Mouse (Mus musculus) forebrain, embryonic 12.5 days (tissue): ENCODE measurements around the gene Col16a1. TPM values are rescaled to one million over a fixed set of nuclear protein-coding genes. Genes with fewer than 3 reads are reported as not detected.

Experiments used
- ATAC-seq: fragments of 200-750 bp; cut with Nextera tagmentation; 2 replicates; pipeline ENCODE4 v1.8.0; 2017; ENCODE audit warnings: moderate TSS enrichment; ENCODE audit not compliant: low FRiP score
- H3K27ac ChIP-seq: fragments of 300-500 bp; sonication (generic); 2 replicates; pipeline ENCODE4 v1.5.1; 2016; ENCODE audit warnings: mild to moderate bottlenecking
- H3K27me3 ChIP-seq: fragments of 300-500 bp; sonication (generic); 2 replicates; pipeline ENCODE4 v1.6.1; 2016; ENCODE audit warnings: mild to moderate bottlenecking
- H3K36me3 ChIP-seq: fragments of 300-500 bp; sonication (generic); replicated peaks from 2 replicates; pipeline ENCODE4 v1.6.1; 2016; ENCODE audit warnings: mild to moderate bottlenecking
- H3K4me1 ChIP-seq: fragments of 300-500 bp; sonication (generic); 2 replicates; pipeline ENCODE4 v1.6.1; 2016
- H3K4me2 ChIP-seq: fragments of 300-500 bp; sonication (generic); 2 replicates; pipeline ENCODE4 v1.6.1; 2016; ENCODE audit warnings: mild to moderate bottlenecking, moderate library complexity
- H3K4me3 ChIP-seq: fragments of 300-500 bp; sonication (generic); replicated peaks from 2 replicates; pipeline ENCODE4 v1.5.1; 2016; ENCODE audit warnings: mild to moderate bottlenecking
- H3K9ac ChIP-seq: fragments of 300-500 bp; sonication (generic); 2 replicates; pipeline ENCODE4 v1.6.1; 2016; ENCODE audit warnings: mild to moderate bottlenecking
- H3K9me3 ChIP-seq: fragments of 300-500 bp; sonication (generic); 2 replicates; pipeline ENCODE4 v1.6.1; 2016
- WGBS: fragments of 180-500 bp; shearing (Covaris S2); methylation state at CpG from one replicate; pipeline ENCODE4 v1.1.7; 2016; 5-methylcytosine and 5-hydroxymethylcytosine counted together
- polyA plus RNA-seq: library from polyadenylated mRNA; unstranded; fragments of >200 nt; fragmentation: Nextera tagmentation; extraction: Ambion mirVana; gene quantifications from 2 replicates; pipeline ENCODE4 v1.2.1, GENCODE M21; 2016

Gene Col16a1
- polyA plus RNA-seq: 10.8 and 14.8 TPM in 2 replicates

DNA sequence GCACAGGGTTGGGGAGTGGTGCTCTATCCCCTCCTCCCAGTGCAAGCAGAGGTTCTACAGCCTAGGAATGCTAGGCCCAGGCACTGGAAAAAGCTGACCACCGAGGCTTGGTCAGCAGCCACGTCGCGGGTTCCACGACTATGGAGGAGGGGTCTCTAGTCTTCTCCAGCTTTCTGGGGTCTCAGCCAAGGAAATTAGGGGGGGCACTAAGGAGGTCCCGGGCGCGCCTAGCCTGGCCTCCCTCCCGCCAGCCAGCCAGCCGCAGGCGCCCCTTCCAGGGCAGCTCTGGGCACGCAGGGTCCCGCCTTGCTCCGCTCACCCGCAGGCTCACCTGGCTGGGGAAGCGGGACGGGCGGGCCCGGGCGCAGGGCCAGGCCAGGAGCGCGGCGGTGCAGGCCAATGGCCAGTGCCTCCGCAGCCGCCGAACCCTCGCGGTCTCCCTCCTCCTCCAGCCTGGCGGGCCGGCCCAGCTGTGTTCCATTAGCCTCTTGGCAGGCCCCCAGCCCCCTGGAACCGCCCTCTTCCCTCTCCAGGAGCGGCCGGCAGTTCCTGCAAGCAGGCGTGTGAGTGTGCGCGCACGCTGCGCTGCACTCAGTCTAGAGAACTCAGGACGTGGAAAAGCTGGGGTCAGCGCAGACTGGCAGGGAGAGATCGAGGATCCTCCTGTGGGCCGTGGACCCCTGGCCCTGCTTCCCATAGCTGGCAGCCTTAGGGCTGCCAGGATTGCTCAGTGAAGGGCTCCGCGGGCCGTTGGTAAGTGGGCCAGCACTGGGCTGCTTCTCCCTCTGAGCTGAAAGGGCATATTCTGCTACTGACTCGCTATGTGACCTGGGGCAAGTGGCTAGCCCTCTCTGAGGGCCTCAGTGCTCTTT, at the start of gene Col16a1:
Gene Col16a1, plus strand, starts transcription at position 510 of the 872 bp plus-strand sequence.
- Histone ChIP-seq H3K4me2 (peak within 1 kb of the TSS; percentile 61), H3K27ac (peak within 1 kb of the TSS; percentile 54; the same call in 1 of the 2 replicates), H3K4me1 (peaks cover 31% of the 10 kb centered on the region), H3K9ac (peak within 1 kb of the TSS; percentile 58), H3K27me3 (peaks cover 58% of the 10 kb centered on the region), H3K4me3 (peak within 1 kb of the TSS; percentile 34), H3K9me3 (no peaks in the 10 kb centered on the region), H3K36me3 (no peaks in the 10 kb centered on the region)
- 2% methylated on average over 34 of the region's 46 CpGs for WGBS
- peak; percentile 65; the same call in 1 of the 2 replicates for ATAC-seq

DNA sequence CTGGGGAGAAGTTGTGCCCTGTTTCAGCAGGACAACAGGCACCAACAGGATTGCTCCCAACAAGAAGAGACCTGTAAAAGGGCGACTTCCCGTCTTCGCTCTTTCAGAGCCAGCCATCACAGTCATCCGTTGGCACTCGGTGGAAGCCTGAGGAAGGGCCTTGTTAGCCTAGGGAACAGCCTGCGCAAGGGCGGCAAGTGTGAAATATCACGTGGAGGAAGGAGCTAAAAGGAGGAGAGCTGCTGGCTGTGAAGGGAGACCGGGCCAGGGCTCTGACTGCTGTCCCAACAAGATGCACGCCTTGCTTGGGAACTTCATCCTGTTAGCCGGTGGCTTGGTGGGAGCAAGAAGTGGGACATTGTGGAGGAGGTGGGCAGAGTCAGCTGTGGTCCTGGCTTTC, 49.5 kb upstream of the Col16a1 start:
- 78% methylated on average over 11 of the region's 11 CpGs for WGBS

GRCm38 (mm10) chr4:130001710-130002109, 45.9 kb upstream of the Col16a1 start:
- no peak overlapping the region for H3K4me3 ChIP-seq
- no peak for ATAC-seq
- peaks cover 22% of the 10 kb centered on the region; the same call in 1 of the 2 replicates for H3K27me3 ChIP-seq
- H3K9me3 ChIP-seq: no peaks in the 10 kb centered on the region
- 54% methylated on average over 5 of the region's 5 CpGs for WGBS
- no peak overlapping the region for H3K4me2 ChIP-seq
- peaks cover 23% of the 10 kb centered on the region for H3K4me1 ChIP-seq
- H3K36me3 ChIP-seq: no peaks in the 10 kb centered on the region
- peak overlapping the region; percentile 19; the same call in 1 of the 2 replicates for H3K27ac ChIP-seq
- no peak overlapping the region; the same call in 1 of the 2 replicates for H3K9ac ChIP-seq

More for the DNA sequence above, 49.5 kb upstream of the Col16a1 start:
- ATAC-seq: no peak
- H3K4me2 ChIP-seq: no peak overlapping the region
- H3K9ac ChIP-seq: peak overlapping the region; percentile 8; the same call in 1 of the 2 replicates
- H3K4me1 ChIP-seq: peaks cover 22% of the 10 kb centered on the region
- peaks cover 4% of the 10 kb centered on the region; the same call in 1 of the 2 replicates for H3K27me3 ChIP-seq
- no peaks in the 10 kb centered on the region for H3K9me3 ChIP-seq
- no peak overlapping the region for H3K4me3 ChIP-seq
- H3K36me3 ChIP-seq: peaks cover 2% of the 10 kb centered on the region; the same call in 1 of the 2 replicates
- H3K27ac ChIP-seq: no peak overlapping the region

DNA sequence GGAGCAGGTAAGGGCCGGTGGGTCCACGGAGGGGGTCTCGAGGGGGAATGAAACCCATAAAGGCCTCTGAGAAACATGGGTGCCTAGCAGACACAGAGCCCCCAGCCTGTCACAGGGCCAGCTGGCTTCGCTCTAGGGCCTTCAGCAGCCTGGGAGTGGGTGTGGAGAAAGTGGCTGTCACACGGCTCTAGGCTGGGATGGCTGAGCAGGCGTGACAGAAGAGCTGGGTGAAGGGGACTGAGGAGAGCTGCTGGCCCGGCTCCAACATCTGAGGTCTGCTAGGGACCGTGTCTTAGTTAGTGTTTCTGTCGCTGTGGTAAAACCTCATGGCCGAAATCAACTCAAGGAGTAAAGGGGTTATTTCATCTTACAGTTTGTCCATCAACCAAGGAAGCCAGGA, 45.5 kb upstream of the Col16a1 start:
- H3K9me3 ChIP-seq: no peaks in the 10 kb centered on the region
- H3K36me3 ChIP-seq: no peaks in the 10 kb centered on the region
- ATAC-seq: no peak
- no peak overlapping the region for H3K4me2 ChIP-seq
- H3K27me3 ChIP-seq: peaks cover 26% of the 10 kb centered on the region; the same call in 1 of the 2 replicates
- H3K9ac ChIP-seq: no peak overlapping the region; the same call in 1 of the 2 replicates
- peaks cover 26% of the 10 kb centered on the region for H3K4me1 ChIP-seq
- H3K4me3 ChIP-seq: no peak overlapping the region
- 73% methylated on average over 10 of the region's 10 CpGs for WGBS
- H3K27ac ChIP-seq: peak overlapping the region; percentile 19; the same call in 1 of the 2 replicates

GRCm38 (mm10) chr4:130005593-130005992, 42.0 kb upstream of the Col16a1 start:
- Histone ChIP-seq H3K36me3 (peaks cover 22% of the 10 kb centered on the region), H3K9me3 (no peaks in the 10 kb centered on the region), H3K9ac (no peak overlapping the region), H3K4me3 (no peak overlapping the region), H3K27ac (no peak overlapping the region), H3K27me3 (peaks cover 41% of the 10 kb centered on the region), H3K4me1 (peaks cover 22% of the 10 kb centered on the region), H3K4me2 (no peak overlapping the region)
- 64% methylated on average over 9 of the region's 9 CpGs for WGBS
- no peak for ATAC-seq

DNA sequence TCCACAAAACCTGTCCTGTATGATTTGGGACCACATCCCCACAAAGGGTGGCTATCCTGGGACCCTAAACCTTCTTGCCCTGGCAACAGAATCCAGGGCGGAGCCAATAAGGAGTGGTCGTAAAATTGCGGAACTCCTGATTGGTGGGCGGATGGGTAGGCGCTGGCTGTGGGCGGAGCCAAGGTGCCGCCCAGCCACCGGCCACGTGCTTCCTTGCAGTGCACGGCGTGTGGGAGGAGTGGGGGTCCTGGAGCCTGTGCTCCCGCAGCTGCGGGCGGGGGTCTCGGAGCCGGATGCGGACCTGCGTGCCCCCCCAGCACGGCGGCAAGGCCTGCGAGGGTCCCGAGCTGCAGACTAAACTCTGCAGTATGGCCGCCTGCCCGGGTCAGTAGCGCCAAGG, 41.1 kb upstream of the Col16a1 start:
- Histone ChIP-seq H3K9ac (0 out of 2 replicates have a peak overlapping the region, but pooled peaks have one; percentile 33), H3K27me3 (peaks cover 41% of the 10 kb centered on the region), H3K4me1 (peaks cover 17% of the 10 kb centered on the region), H3K9me3 (no peaks in the 10 kb centered on the region), H3K4me2 (peak overlapping the region; percentile 58), H3K4me3 (peak overlapping the region; percentile 31), H3K36me3 (peaks cover 26% of the 10 kb centered on the region), H3K27ac (no peak overlapping the region)
- ATAC-seq: peak; percentile 47; the same call in 1 of the 2 replicates
- WGBS: 11% methylated on average over 25 of the region's 25 CpGs

DNA sequence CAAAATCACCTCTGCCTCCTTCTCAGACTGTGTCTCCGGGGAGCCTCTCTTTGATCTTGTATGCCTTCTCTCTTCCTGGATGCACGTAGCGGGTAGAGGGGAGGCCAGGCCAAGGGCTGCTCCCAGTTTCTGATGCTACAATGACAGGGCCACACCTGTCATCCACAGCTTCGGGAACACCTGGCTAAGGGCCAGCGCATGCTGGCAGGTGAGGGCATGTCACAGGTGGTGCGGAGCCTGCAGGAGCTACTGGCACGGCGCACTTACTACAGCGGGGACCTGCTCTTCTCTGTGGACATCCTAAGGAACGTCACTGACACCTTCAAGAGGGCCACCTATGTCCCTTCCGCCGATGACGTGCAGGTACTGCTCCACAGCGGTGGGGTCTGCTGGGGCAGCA, 38.6 kb upstream of the Col16a1 start:
- Histone ChIP-seq H3K9ac (no peak overlapping the region), H3K36me3 (peaks cover 39% of the 10 kb centered on the region), H3K4me2 (no peak overlapping the region), H3K27me3 (peaks cover 55% of the 10 kb centered on the region), H3K4me3 (no peak overlapping the region), H3K27ac (no peak overlapping the region), H3K4me1 (peaks cover 10% of the 10 kb centered on the region), H3K9me3 (no peaks in the 10 kb centered on the region)
- ATAC-seq: no peak
- WGBS: 80% methylated on average over 14 of the region's 14 CpGs

DNA sequence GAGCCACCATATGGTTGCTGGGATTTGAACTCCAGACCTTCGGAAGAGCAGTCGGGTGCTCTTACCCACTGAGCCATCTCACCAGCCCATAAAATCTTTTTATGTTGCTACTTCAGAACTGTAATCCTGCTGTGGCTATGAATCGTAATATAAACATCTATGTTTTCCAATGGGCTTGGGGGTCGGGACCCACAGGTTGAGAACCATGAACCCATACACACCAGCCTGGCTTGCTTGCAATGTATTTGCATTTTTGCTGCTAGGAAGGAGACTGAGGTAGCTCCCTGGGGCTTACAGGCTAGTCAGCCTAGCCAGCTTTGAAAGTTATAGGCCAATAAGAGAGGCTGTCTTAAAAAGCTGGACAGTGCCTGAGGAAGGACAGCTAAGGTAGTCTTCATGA, 36.9 kb upstream of the Col16a1 start:
- H3K9me3 ChIP-seq: no peaks in the 10 kb centered on the region
- H3K4me1 ChIP-seq: peaks cover 24% of the 10 kb centered on the region
- H3K9ac ChIP-seq: no peak overlapping the region
- peaks cover 41% of the 10 kb centered on the region for H3K36me3 ChIP-seq
- no peak overlapping the region for H3K4me3 ChIP-seq
- no peak overlapping the region for H3K27ac ChIP-seq
- no peak overlapping the region for H3K4me2 ChIP-seq
- no peak for ATAC-seq
- peaks cover 49% of the 10 kb centered on the region for H3K27me3 ChIP-seq
- WGBS: 96% methylated on average over 4 of the region's 4 CpGs

- Histone ChIP-seq H3K36me3 (peaks cover 41% of the 10 kb centered on the region), H3K9me3 (no peaks in the 10 kb centered on the region), H3K4me1 (peaks cover 16% of the 10 kb centered on the region), H3K27me3 (peaks cover 38% of the 10 kb centered on the region), H3K27ac (no peak overlapping the region), H3K4me2 (no peak overlapping the region), H3K4me3 (no peak overlapping the region), H3K9ac (no peak overlapping the region)
- ATAC-seq: no peak
- WGBS: 85% methylated on average over 6 of the region's 6 CpGs
Observed at GRCm38 (mm10) chr4:130012234-130012633, 35.4 kb upstream of the Col16a1 start.

GRCm38 (mm10) chr4:130013111-130013510, 34.5 kb upstream of the Col16a1 start:
- 71% methylated on average over 10 of the region's 10 CpGs for WGBS
- Histone ChIP-seq H3K4me2 (no peak overlapping the region), H3K27ac (no peak overlapping the region), H3K4me1 (peaks cover 16% of the 10 kb centered on the region), H3K36me3 (peaks cover 41% of the 10 kb centered on the region), H3K4me3 (no peak overlapping the region), H3K9me3 (no peaks in the 10 kb centered on the region), H3K27me3 (peaks cover 31% of the 10 kb centered on the region; the same call in 1 of the 2 replicates), H3K9ac (no peak overlapping the region)
- no peak for ATAC-seq

- H3K27me3 ChIP-seq: peaks cover 21% of the 10 kb centered on the region; the same call in 1 of the 2 replicates
- peaks cover 19% of the 10 kb centered on the region for H3K36me3 ChIP-seq
- H3K27ac ChIP-seq: no peak overlapping the region
- peaks cover 16% of the 10 kb centered on the region for H3K4me1 ChIP-seq
- H3K4me3 ChIP-seq: no peak overlapping the region
- H3K9me3 ChIP-seq: no peaks in the 10 kb centered on the region
- no peak overlapping the region for H3K4me2 ChIP-seq
- 70% methylated on average over 4 of the region's 4 CpGs for WGBS
- no peak for ATAC-seq
- H3K9ac ChIP-seq: no peak overlapping the region
Observed at GRCm38 (mm10) chr4:130016010-130016409, 31.6 kb upstream of the Col16a1 start.

GRCm38 (mm10) chr4:130017036-130017674, 30.5 kb upstream of the Col16a1 start:
- peaks cover 8% of the 10 kb centered on the region for H3K36me3 ChIP-seq
- H3K27ac ChIP-seq: no peak overlapping the region
- H3K4me1 ChIP-seq: peaks cover 16% of the 10 kb centered on the region
- 76% methylated on average over 18 of the region's 18 CpGs for WGBS
- H3K9me3 ChIP-seq: no peaks in the 10 kb centered on the region
- ATAC-seq: no peak
- no peak overlapping the region for H3K4me2 ChIP-seq
- no peak overlapping the region for H3K9ac ChIP-seq
- H3K4me3 ChIP-seq: no peak overlapping the region
- peaks cover 20% of the 10 kb centered on the region; the same call in 1 of the 2 replicates for H3K27me3 ChIP-seq
